Mouse (Mus musculus) brain, embryonic 14.5 days (tissue): ENCODE measurements at regions not wholly inside any gene's neighbourhood (a gene's known extent, or its start where the extent isn't known, plus 50 kb on each side); places are given as distances from the start of the nearest gene placed in this dataset.

Source experiments
- DNase-seq: peaks from one replicate; pipeline ENCODE4 v3.0.0-alpha.2; 2011; ENCODE audit warnings: low read depth
- CTCF ChIP-seq: fragments of 200-500 bp; IDR thresholded peaks from 2 replicates; pipeline ENCODE4 v1.5.1; 2012; ENCODE audit warnings: inconsistent platforms, mild to moderate bottlenecking, moderate library complexity, borderline replicate concordance; ENCODE audit not compliant: insufficient read depth, insufficient read length; ENCODE audit errors: extremely low read depth
- POLR2A ChIP-seq: fragments of 200-500 bp; IDR thresholded peaks from 2 replicates; pipeline ENCODE4 v1.6.1; 2012; ENCODE audit warnings: mild to moderate bottlenecking, inconsistent platforms, borderline replicate concordance; ENCODE audit not compliant: poor library complexity, insufficient read depth, insufficient read length, severe bottlenecking; ENCODE audit errors: extremely low read depth

DNA sequence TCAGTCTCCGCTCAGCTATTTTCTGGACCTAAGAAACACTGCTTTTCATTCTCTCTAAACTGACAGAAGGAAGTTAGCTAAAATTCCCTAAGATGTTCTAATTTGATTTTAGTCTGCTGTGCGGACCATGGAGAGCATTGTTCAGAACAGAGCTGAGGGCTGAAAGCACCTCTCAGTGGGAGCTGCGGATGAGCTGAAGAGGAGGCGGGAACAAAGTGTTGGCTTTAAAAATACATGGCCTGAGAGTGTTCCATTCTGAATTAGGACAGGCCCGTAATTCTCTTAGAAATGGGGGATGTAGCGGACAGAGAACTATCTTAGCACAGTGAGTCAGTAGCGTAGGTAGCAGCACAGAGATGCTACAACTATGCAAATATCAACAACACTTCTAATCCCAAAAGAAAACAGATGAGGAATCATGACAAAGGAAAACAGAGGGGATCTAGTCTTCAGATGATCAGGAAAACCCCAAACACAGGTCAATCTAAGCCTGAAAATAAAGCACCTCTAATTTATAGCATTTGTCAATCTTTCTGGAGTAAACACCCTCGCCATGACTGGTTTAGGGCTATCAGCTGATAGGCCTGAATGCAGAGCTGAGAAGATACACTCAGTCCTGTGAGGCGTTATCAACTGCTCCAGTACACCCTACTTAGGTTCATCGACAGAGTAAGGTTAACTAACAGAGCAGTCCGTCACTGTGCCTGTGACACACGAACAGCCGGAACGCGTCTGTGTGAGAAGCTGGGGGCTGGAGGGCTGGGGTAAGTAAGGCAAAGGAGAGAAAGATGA lies 60.8 kb upstream of the Peli2 start:
- no peak for TF ChIP-seq CTCF
- DNase-seq: peak; percentile 25

DNA sequence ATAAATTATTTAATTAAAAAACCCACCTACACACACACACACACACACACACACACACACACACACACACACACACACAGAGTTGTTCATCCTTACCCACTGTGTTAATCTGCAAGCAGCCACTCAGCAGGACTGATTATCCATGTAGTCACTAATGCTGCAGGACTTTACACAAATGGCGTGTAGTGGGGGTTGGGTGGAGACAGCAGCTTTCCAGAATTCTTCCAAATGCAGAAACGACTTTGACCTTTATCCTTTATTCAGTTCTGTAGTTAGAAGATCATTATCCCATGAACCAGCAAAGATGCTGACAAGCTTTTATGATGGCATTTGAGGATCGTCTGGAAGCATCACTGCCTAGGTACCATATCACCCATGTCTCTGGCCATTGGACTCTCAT lies 52.0 kb upstream of the Peli2 start:
- no peak for DNase-seq

More for the DNA sequence above, 52.0 kb upstream of the Peli2 start:
- TF ChIP-seq POLR2A (no peak), CTCF (no peak)
